Mouse (Mus musculus) embryonic facial prominence, embryonic 15.5 days (tissue): ENCODE data around the gene Olfr460. TPM values are rescaled to one million over a fixed set of nuclear protein-coding genes. Genes with fewer than 3 reads are reported as not detected.

ENCODE experiments used
- ATAC-seq: fragments of 200-750 bp; cut with Nextera tagmentation; 2 replicates; pipeline ENCODE4 v1.8.0; 2017; ENCODE audit warnings: low read depth, moderate TSS enrichment; ENCODE audit not compliant: insufficient number of reproducible peaks, low FRiP score, low TSS enrichment
- H3K27ac ChIP-seq: fragments of 300-500 bp; sonication (generic); replicated peaks from 2 replicates; pipeline ENCODE4 v1.5.1; 2015; ENCODE audit warnings: mild to moderate bottlenecking, inconsistent platforms
- H3K27me3 ChIP-seq: fragments of 300-500 bp; sonication (generic); 2 replicates; pipeline ENCODE4 v1.6.1; 2015; ENCODE audit warnings: inconsistent platforms
- H3K36me3 ChIP-seq: fragments of 300-500 bp; sonication (generic); 2 replicates; pipeline ENCODE4 v1.6.1; 2015; ENCODE audit warnings: mild to moderate bottlenecking, inconsistent platforms
- H3K4me1 ChIP-seq: fragments of 300-500 bp; sonication (generic); 2 replicates; pipeline ENCODE4 v1.6.1; 2015; ENCODE audit warnings: inconsistent platforms
- H3K4me2 ChIP-seq: fragments of 300-500 bp; sonication (generic); replicated peaks from 2 replicates; pipeline ENCODE4 v1.6.1; 2015; ENCODE audit warnings: mild to moderate bottlenecking, inconsistent platforms
- H3K4me3 ChIP-seq: fragments of 300-500 bp; sonication (generic); replicated peaks from 2 replicates; pipeline ENCODE4 v1.5.1; 2015; ENCODE audit warnings: mild to moderate bottlenecking, inconsistent platforms
- H3K9ac ChIP-seq: fragments of 300-500 bp; sonication (generic); 2 replicates; pipeline ENCODE4 v1.6.1; 2015; ENCODE audit warnings: inconsistent platforms
- H3K9me3 ChIP-seq: fragments of 300-500 bp; sonication (generic); replicated peaks from 2 replicates; pipeline ENCODE4 v1.6.1; 2016; ENCODE audit warnings: inconsistent platforms
- WGBS: fragments of 180-500 bp; shearing (Covaris S2); methylation state at CpG from one replicate; pipeline ENCODE4 v1.1.7; 2015; 5-methylcytosine and 5-hydroxymethylcytosine counted together
- polyA plus RNA-seq: library from polyadenylated mRNA; unstranded; fragments of >200 nt; fragmentation: Nextera tagmentation; extraction: Ambion mirVana; gene quantifications from 2 replicates; pipeline ENCODE4 v1.2.1, GENCODE M21; 2015

The Olfr460 gene
- polyA plus RNA-seq, 1 experiment from 2014 or later, result not detected

DNA sequence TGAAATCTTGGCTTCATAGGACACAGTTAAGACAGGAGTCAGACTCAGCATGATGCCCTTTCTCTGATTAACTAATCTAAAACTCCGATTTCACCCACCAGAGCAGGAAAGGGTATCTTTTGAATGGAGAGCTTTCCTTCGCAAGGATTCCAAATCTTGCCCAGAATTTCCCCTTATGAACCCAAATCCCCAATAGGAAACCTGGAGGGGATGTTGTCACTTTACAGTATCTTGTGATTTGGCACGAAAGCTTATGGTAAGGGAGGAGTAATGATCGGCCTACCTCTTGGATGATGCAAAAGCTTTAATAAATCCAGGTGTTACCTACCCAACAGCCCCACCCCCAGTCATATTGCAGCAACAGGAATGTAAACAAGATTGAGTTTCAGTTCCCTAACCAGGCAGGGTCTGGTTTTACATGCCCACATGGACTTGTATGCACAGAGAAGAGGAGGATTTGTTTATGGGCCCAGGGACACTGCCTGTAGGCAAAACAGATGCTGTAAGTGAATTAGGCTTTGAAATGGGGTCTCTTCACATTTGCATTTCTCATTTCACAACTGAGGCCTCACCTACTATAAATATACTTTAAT, 44.1 kb downstream of the Olfr460 start, which contains the start of gene Tas2r138:
Gene Tas2r138 (minus strand): TSS at position 51 of the 593 bp plus-strand sequence.
- no peaks in the 10 kb centered on the region for H3K4me1 ChIP-seq

DNA sequence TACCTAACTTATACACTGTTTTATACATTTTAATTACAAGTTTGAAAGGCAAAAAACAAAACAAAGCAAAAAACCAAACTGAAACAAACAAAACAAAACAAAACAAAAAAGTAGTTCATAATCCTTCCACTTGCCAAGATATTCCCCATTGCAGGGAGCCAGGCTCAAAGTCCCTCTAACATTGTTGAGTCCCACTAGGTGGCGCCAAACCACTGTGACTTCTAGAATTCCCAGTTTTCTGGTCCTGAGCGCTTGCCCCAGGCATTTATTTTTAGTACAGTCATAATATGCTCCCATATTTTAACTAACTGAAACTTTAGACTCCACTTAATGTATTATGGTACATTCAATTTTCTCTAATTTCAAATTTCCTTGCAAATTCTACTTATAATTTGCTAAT, 48.7 kb downstream of the Olfr460 start:
- Histone ChIP-seq H3K4me2 (no peak overlapping the region), H3K4me3 (no peak overlapping the region), H3K9ac (no peak overlapping the region), H3K36me3 (no peaks in the 10 kb centered on the region), H3K9me3 (no peaks in the 10 kb centered on the region), H3K4me1 (no peaks in the 10 kb centered on the region), H3K27me3 (no peaks in the 10 kb centered on the region), H3K27ac (no peak overlapping the region)
- WGBS, result 21% methylated on average over 2 of the region's 2 CpGs
- no peak for ATAC-seq

More for the DNA sequence above, 44.1 kb downstream of the Olfr460 start, which contains the start of gene Tas2r138:
- WGBS, result 73% methylated on average over 4 of the region's 4 CpGs
- H3K27me3 ChIP-seq, result no peaks in the 10 kb centered on the region
- no peaks in the 10 kb centered on the region for H3K9me3 ChIP-seq
- no peak for ATAC-seq
- H3K9ac ChIP-seq, result no peak within 1 kb of the TSS
- no peak within 1 kb of the TSS for H3K4me3 ChIP-seq
- H3K27ac ChIP-seq, result no peak within 1 kb of the TSS
- no peaks in the 10 kb centered on the region for H3K36me3 ChIP-seq
- H3K4me2 ChIP-seq, result no peak within 1 kb of the TSS

Other genes with a start within 250 kb of the Olfr460 start
- 40.6 and 44.0 TPM in 2 replicates for gene Agk, start 244.3 kb upstream of the Olfr460 start, polyA plus RNA-seq
- gene E330009J07Rik, start 133.4 kb upstream of the Olfr460 start, polyA plus RNA-seq, result 8.0 and 10.7 TPM in 2 replicates
- gene Wee2, start 130.4 kb upstream of the Olfr460 start, polyA plus RNA-seq, result not detected in 2 replicates
- gene Ssbp1, start 98.1 kb upstream of the Olfr460 start, polyA plus RNA-seq, result 140 and 141 TPM in 2 replicates
- gene Tas2r137, start 78.3 kb upstream of the Olfr460 start, polyA plus RNA-seq, result not detected in 2 replicates
- gene Tas2r108, start 76.0 kb upstream of the Olfr460 start, polyA plus RNA-seq, result not detected in 2 replicates
- not detected in 2 replicates for gene Prss37, start 50.0 kb upstream of the Olfr460 start, polyA plus RNA-seq
- not detected in 2 replicates for gene Olfr461, start 14.4 kb upstream of the Olfr460 start, polyA plus RNA-seq
- 1.6 and 1.8 TPM in 2 replicates for gene Clec5a, start 16.3 kb downstream of the Olfr460 start, polyA plus RNA-seq
- gene Tas2r138, start 43.8 kb downstream of the Olfr460 start, polyA plus RNA-seq, result not detected in 2 replicates
- 0.05 and 0.16 TPM in 2 replicates for gene Mgam, start 59.3 kb downstream of the Olfr460 start, polyA plus RNA-seq